Mouse (Mus musculus) stomach, postnatal 0 days (tissue): ENCODE data around the gene Pex19.
A peak's percentile ranks its signal among the peaks of the same experiment; 100 is the strongest.

Source experiments
- CTCF ChIP-seq: IDR thresholded peaks from 2 replicates; pipeline ENCODE4 v1.5.1; 2016; ENCODE audit warnings: antibody characterized with exemption, low read depth, mild to moderate bottlenecking, moderate library complexity
- EP300 ChIP-seq: optimal IDR thresholded peaks from 2 replicates; pipeline ENCODE3; 2016; ENCODE audit warnings: antibody characterized with exemption

- peak; percentile 54 for TF ChIP-seq CTCF
- peak; percentile 59 for TF ChIP-seq EP300
Observed at GRCm38 (mm10) chr1:172082101-172082898, 44.3 kb upstream of the Pex19 start, which contains the start of the genes Copa and Ncstn.
